Mouse (Mus musculus) stomach, embryonic 14.5 days (tissue): ENCODE measurements around the gene Cabcoco1. TPM values are rescaled to one million over a fixed set of nuclear protein-coding genes. Genes with fewer than 3 reads are reported as not detected.

Source experiments
- ATAC-seq: fragments of 200-750 bp; cut with Nextera tagmentation; 2 replicates; pipeline ENCODE4 v1.8.0; 2017; ENCODE audit warnings: low read depth, moderate TSS enrichment; ENCODE audit not compliant: insufficient number of reproducible peaks, insufficient read depth, low FRiP score
- H3K27ac ChIP-seq: fragments of 300-500 bp; sonication (generic); 2 replicates; pipeline ENCODE4 v1.5.1; 2014; ENCODE audit warnings: mild to moderate bottlenecking, low read length, moderate library complexity, mixed read lengths
- H3K27me3 ChIP-seq: fragments of 300-500 bp; sonication (generic); 2 replicates; pipeline ENCODE4 v1.6.1; 2014; ENCODE audit warnings: low read length, control low read depth, mixed read lengths; ENCODE audit not compliant: control insufficient read depth, insufficient read depth
- H3K36me3 ChIP-seq: fragments of 300-500 bp; sonication (generic); 2 replicates; pipeline ENCODE4 v1.6.1; 2014; ENCODE audit warnings: mild to moderate bottlenecking, control low read depth, low read length, moderate library complexity, mixed read lengths; ENCODE audit not compliant: control insufficient read depth, insufficient read depth
- H3K4me1 ChIP-seq: fragments of 300-500 bp; sonication (generic); 2 replicates; pipeline ENCODE4 v1.6.1; 2014; ENCODE audit warnings: low read length, control low read depth, mixed read lengths; ENCODE audit not compliant: control insufficient read depth, insufficient read depth
- H3K4me2 ChIP-seq: fragments of 300-500 bp; sonication (generic); replicated peaks from 2 replicates; pipeline ENCODE4 v1.6.1; 2014; ENCODE audit warnings: low read depth, low read length, control low read depth
- H3K4me3 ChIP-seq: fragments of 300-500 bp; sonication (generic); 2 replicates; pipeline ENCODE4 v1.5.1; 2014; ENCODE audit warnings: low read depth, low read length, control low read depth
- H3K9ac ChIP-seq: fragments of 300-500 bp; sonication (generic); replicated peaks from 2 replicates; pipeline ENCODE4 v1.6.1; 2014; ENCODE audit warnings: low read depth, mild to moderate bottlenecking, control low read depth, low read length, moderate library complexity, mixed read lengths
- H3K9me3 ChIP-seq: fragments of 300-500 bp; sonication (generic); 2 replicates; pipeline ENCODE4 v1.6.1; 2016; ENCODE audit warnings: low read depth, low read length, control low read depth; ENCODE audit not compliant: control insufficient read depth
- WGBS: fragments of 180-500 bp; shearing (Covaris S2); extraction: QIAGEN DNeasy Blood & Tissue Kit; methylation state at CpG from one replicate; pipeline ENCODE4 v1.1.7; 2014; 5-methylcytosine and 5-hydroxymethylcytosine counted together
- polyA plus RNA-seq: library from polyadenylated mRNA; unstranded; fragments of >200 nt; fragmentation: Nextera tagmentation; extraction: Ambion mirVana; gene quantifications from 2 replicates; pipeline ENCODE4 v1.2.1, GENCODE M21; 2014

Gene Cabcoco1
- polyA plus RNA-seq, 1 experiment from 2014 or later, result 2.0 TPM

- H3K4me1 ChIP-seq, result no peaks in the 10 kb centered on the region
Observed at GRCm38 (mm10) chr10:68417074-68417790, 124.5 kb downstream of the Cabcoco1 start.

GRCm38 (mm10) chr10:68405936-68406335, 135.8 kb downstream of the Cabcoco1 start:
- H3K9me3 ChIP-seq, result peaks cover 4% of the 10 kb centered on the region; the same call in 1 of the 2 replicates

More at GRCm38 (mm10) chr10:68417074-68417790, 124.5 kb downstream of the Cabcoco1 start:
- ATAC-seq, result no peak
- Histone ChIP-seq H3K36me3 (no peaks in the 10 kb centered on the region), H3K27ac (no peak overlapping the region), H3K4me3 (no peak overlapping the region), H3K9me3 (no peaks in the 10 kb centered on the region), H3K4me2 (no peak overlapping the region), H3K27me3 (no peaks in the 10 kb centered on the region), H3K9ac (no peak overlapping the region)
- 87% methylated on average over 13 of the region's 13 CpGs for WGBS

DNA sequence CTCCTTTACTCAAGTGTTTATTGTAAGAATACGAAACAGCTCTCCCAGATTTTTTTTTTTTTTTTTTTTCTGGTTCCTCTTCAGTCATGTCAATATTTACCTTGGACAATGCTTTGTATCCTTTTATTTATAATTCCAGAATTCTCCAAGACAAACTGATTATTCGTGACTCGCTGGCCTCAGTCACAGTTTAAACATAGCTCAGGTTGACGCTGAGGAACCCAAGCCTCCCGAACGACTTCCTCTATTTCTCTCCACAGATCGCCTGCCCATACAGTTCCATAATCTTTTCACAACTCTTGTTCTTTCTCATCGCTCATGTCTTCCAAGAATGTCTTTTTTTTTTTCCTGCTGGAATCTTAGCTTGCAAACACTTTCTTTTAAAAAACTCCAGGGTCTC, 144.9 kb downstream of the Cabcoco1 start:
- no peaks in the 10 kb centered on the region for H3K36me3 ChIP-seq
- H3K27ac ChIP-seq, result no peak overlapping the region
- 38% methylated on average over 8 of the region's 8 CpGs for WGBS

More at GRCm38 (mm10) chr10:68405936-68406335, 135.8 kb downstream of the Cabcoco1 start:
- no peaks in the 10 kb centered on the region for H3K27me3 ChIP-seq
- no peak overlapping the region for H3K4me3 ChIP-seq
- no peak for ATAC-seq
- no peak overlapping the region for H3K27ac ChIP-seq
- H3K4me1 ChIP-seq, result no peaks in the 10 kb centered on the region
- H3K36me3 ChIP-seq, result no peaks in the 10 kb centered on the region
- no peak overlapping the region for H3K4me2 ChIP-seq
- WGBS, result 78% methylated on average over 4 of the region's 4 CpGs
- no peak overlapping the region for H3K9ac ChIP-seq

GRCm38 (mm10) chr10:68396083-68396482, 145.6 kb downstream of the Cabcoco1 start:
- H3K4me3 ChIP-seq, result no peak overlapping the region
- ATAC-seq, result no peak
- no peak overlapping the region for H3K9ac ChIP-seq
- no peaks in the 10 kb centered on the region; the same call in 1 of the 2 replicates for H3K4me1 ChIP-seq
- H3K36me3 ChIP-seq, result no peaks in the 10 kb centered on the region
- H3K27me3 ChIP-seq, result no peaks in the 10 kb centered on the region
- H3K4me2 ChIP-seq, result no peak overlapping the region
- no peaks in the 10 kb centered on the region for H3K9me3 ChIP-seq
- no peak overlapping the region for H3K27ac ChIP-seq
- WGBS, result 24% methylated on average over 2 of the region's 2 CpGs

More for the DNA sequence above, 144.9 kb downstream of the Cabcoco1 start:
- no peak for ATAC-seq
- Histone ChIP-seq H3K4me1 (no peaks in the 10 kb centered on the region; the same call in 1 of the 2 replicates), H3K4me2 (0 out of 2 replicates have a peak overlapping the region, but pooled peaks have one; percentile 8), H3K9me3 (no peaks in the 10 kb centered on the region), H3K4me3 (no peak overlapping the region), H3K27me3 (no peaks in the 10 kb centered on the region), H3K9ac (no peak overlapping the region)

DNA sequence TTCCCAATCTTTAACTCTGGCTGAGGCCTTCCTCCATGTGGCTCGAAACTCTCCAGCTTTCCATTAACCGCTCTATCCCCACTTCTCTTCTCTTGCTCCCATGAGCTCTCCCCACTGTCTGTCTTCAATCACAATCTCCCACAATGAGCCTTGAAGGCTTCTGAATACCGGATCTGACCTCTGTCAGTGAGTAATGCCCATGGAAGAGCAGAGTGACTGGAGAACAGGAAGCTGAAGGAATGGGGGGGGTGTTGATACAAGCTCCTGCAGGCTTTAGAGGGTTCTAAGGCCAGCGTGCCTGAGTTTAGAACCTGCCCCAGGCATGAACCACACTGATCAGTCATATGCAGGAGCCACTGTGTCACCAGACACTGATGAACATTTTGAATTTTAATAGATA, 150.1 kb downstream of the Cabcoco1 start:
- Histone ChIP-seq H3K9me3 (no peaks in the 10 kb centered on the region), H3K27me3 (no peaks in the 10 kb centered on the region), H3K4me2 (no peak overlapping the region), H3K4me1 (no peaks in the 10 kb centered on the region; the same call in 1 of the 2 replicates), H3K9ac (no peak overlapping the region), H3K36me3 (no peaks in the 10 kb centered on the region), H3K27ac (no peak overlapping the region), H3K4me3 (no peak overlapping the region)
- WGBS, result 57% methylated on average over 4 of the region's 4 CpGs
- ATAC-seq, result no peak

DNA sequence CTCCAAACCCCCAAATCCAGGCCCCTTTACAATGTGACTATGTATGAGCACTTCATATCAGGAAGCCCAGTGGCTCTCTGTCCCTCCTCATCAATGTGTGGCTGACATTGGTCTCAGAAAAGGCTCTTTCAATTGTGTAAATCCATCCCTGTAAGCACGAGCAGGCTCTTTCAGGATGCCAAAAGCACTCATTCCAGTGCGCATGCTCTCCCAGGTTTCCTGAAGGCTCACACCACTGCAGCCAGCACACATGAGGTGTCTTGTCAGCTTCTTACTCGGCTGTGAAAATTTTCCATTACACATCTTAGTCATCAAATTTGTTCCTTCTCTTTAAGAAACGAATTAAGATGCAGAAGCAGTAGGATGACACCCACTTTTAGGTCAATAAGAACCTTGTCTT, 152.9 kb downstream of the Cabcoco1 start:
- Histone ChIP-seq H3K27ac (no peak overlapping the region), H3K9ac (no peak overlapping the region), H3K4me1 (no peaks in the 10 kb centered on the region), H3K4me3 (no peak overlapping the region), H3K9me3 (no peaks in the 10 kb centered on the region), H3K4me2 (no peak overlapping the region), H3K36me3 (no peaks in the 10 kb centered on the region), H3K27me3 (no peaks in the 10 kb centered on the region)
- 83% methylated on average over 4 of the region's 4 CpGs for WGBS
- ATAC-seq, result no peak

DNA sequence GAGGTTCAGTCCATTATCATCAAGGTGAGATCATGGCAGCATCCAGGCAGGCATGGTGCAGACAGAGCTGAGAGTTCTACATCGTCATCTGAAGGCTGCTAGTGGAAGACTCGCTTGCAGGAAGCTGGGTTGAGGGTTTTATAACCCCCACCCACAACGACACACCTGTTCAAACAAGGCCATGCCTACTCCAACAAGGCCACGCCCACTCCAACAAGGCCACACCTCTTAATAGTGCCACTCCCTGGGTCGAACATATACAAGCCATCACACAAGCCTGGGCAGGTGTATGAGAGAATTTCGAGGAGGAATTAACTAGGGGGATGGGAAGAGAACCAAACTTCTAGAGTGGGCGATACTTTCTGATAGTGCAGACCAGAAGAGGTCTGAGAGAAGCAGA, 153.6 kb downstream of the Cabcoco1 start:
- Histone ChIP-seq H3K27ac (no peak overlapping the region), H3K4me2 (no peak overlapping the region), H3K36me3 (no peaks in the 10 kb centered on the region), H3K9ac (no peak overlapping the region), H3K27me3 (no peaks in the 10 kb centered on the region), H3K4me3 (no peak overlapping the region), H3K4me1 (no peaks in the 10 kb centered on the region), H3K9me3 (no peaks in the 10 kb centered on the region)
- WGBS, result 68% methylated on average over 7 of the region's 7 CpGs
- no peak for ATAC-seq
